Mouse (Mus musculus) embryonic facial prominence, embryonic 11.5 days (tissue): ENCODE results near the gene Zfp57. TPM values are rescaled to one million over a fixed set of nuclear protein-coding genes. Genes with fewer than 3 reads are reported as not detected.
A peak's percentile ranks its signal among the peaks of the same experiment; 100 is the strongest.

Experiments used
- ATAC-seq: fragments of 200-750 bp; cut with Nextera tagmentation; replicated peaks from 2 replicates; pipeline ENCODE4 v1.8.0; 2017; ENCODE audit warnings: low read depth; ENCODE audit not compliant: insufficient number of reproducible peaks, low FRiP score, low TSS enrichment
- DNase-seq: peaks from one replicate; pipeline ENCODE4 v3.0.0-alpha.2; 2015; ENCODE audit warnings: low spot score
- H3K27ac ChIP-seq: fragments of 300-500 bp; sonication (generic); replicated peaks from 2 replicates; pipeline ENCODE4 v1.5.1; 2014; ENCODE audit warnings: mild to moderate bottlenecking, low read depth, low read length, control low read depth
- H3K27me3 ChIP-seq: fragments of 300-500 bp; sonication (generic); 2 replicates; pipeline ENCODE4 v1.6.1; 2014; ENCODE audit warnings: mild to moderate bottlenecking, low read length, moderate library complexity, mixed read lengths; ENCODE audit not compliant: control insufficient read depth, insufficient read depth
- H3K36me3 ChIP-seq: fragments of 300-500 bp; sonication (generic); replicated peaks from 2 replicates; pipeline ENCODE4 v1.6.1; 2014; ENCODE audit warnings: low read depth, mild to moderate bottlenecking, low read length, moderate library complexity, mixed read lengths; ENCODE audit not compliant: control insufficient read depth, insufficient read depth
- H3K4me1 ChIP-seq: fragments of 300-500 bp; sonication (generic); 2 replicates; pipeline ENCODE4 v1.6.1; 2014; ENCODE audit warnings: low read length, mixed read lengths; ENCODE audit not compliant: control insufficient read depth, insufficient read depth
- H3K4me2 ChIP-seq: fragments of 300-500 bp; sonication (generic); 2 replicates; pipeline ENCODE4 v1.6.1; 2014; ENCODE audit warnings: low read depth, mild to moderate bottlenecking, control low read depth, low read length, moderate library complexity
- H3K4me3 ChIP-seq: fragments of 300-500 bp; sonication (generic); 2 replicates; pipeline ENCODE4 v1.5.1; 2014; ENCODE audit warnings: low read depth, low read length, control low read depth
- H3K9ac ChIP-seq: fragments of 300-500 bp; sonication (generic); replicated peaks from 2 replicates; pipeline ENCODE4 v1.6.1; 2014; ENCODE audit warnings: mild to moderate bottlenecking, control low read depth, low read length
- H3K9me3 ChIP-seq: fragments of 300-500 bp; sonication (generic); replicated peaks from 2 replicates; pipeline ENCODE4 v1.6.1; 2016; ENCODE audit warnings: mild to moderate bottlenecking, low read length, inconsistent platforms, mixed read lengths; ENCODE audit not compliant: control insufficient read depth
- WGBS: fragments of 180-500 bp; shearing (Covaris S2); extraction: QIAGEN DNeasy Blood & Tissue Kit; methylation state at CpG from one replicate; pipeline ENCODE4 v1.1.7; 2014; 5-methylcytosine and 5-hydroxymethylcytosine counted together
- polyA plus RNA-seq: library from polyadenylated mRNA; unstranded; fragments of >200 nt; fragmentation: Nextera tagmentation; extraction: Ambion mirVana; gene quantifications from 2 replicates; pipeline ENCODE4 v1.2.1, GENCODE M21; 2014

The Zfp57 gene
- polyA plus RNA-seq, 1 experiment from 2014 or later, result 110 TPM

DNA sequence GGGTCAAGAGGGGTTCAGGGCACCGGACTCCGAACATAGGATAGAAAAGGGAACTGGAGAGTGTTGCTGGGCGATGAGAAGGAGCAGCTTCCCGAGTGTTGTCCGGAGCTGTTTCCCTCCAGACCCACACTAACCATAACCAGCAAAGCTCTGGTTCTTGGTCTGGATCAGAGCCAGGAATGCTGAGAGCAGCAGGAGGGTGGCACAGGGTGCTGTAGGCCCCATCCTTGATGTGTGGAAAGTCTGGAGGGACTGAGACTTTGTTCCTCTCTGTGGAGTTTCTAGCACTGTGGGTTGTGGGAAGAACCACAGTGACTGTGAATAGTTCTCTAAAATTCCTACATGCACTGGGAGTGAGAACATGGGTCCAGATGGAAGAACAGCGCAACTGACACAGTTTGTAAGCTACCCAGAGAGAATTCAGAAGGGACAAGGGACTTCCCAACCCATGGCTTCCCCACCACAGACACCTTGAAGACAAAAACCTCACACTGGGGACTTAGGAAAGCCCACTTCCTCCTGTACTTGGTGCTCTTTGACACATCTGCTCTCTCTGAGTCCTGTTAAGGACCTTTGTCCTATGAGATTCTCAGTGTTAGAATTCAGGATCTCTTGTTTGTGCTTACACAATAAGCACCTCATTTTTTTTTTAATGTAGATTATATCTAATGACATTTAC is 29.7 kb upstream of the Zfp57 start:
- ATAC-seq, result no peak
- no peak overlapping the region for H3K4me3 ChIP-seq
- DNase-seq, result no peak
- H3K27me3 ChIP-seq, result no peaks in the 10 kb centered on the region
- no peak overlapping the region for H3K27ac ChIP-seq
- no peaks in the 10 kb centered on the region for H3K4me1 ChIP-seq
- 84% methylated on average over 6 of the region's 6 CpGs for WGBS
- no peaks in the 10 kb centered on the region for H3K36me3 ChIP-seq
- no peak overlapping the region for H3K4me2 ChIP-seq
- no peak overlapping the region for H3K9ac ChIP-seq
- H3K9me3 ChIP-seq, result no peaks in the 10 kb centered on the region

GRCm38 (mm10) chr17:36972791-36973190 is 28.2 kb upstream of the Zfp57 start:
- 83% methylated on average over 3 of the region's 3 CpGs for WGBS
- no peaks in the 10 kb centered on the region for H3K4me1 ChIP-seq
- ATAC-seq (no peak), DNase-seq (no peak)
- no peaks in the 10 kb centered on the region for H3K9me3 ChIP-seq
- no peak overlapping the region for H3K9ac ChIP-seq
- H3K4me3 ChIP-seq, result no peak overlapping the region
- no peak overlapping the region for H3K4me2 ChIP-seq
- no peaks in the 10 kb centered on the region for H3K27me3 ChIP-seq
- H3K27ac ChIP-seq, result no peak overlapping the region
- H3K36me3 ChIP-seq, result no peaks in the 10 kb centered on the region

DNA sequence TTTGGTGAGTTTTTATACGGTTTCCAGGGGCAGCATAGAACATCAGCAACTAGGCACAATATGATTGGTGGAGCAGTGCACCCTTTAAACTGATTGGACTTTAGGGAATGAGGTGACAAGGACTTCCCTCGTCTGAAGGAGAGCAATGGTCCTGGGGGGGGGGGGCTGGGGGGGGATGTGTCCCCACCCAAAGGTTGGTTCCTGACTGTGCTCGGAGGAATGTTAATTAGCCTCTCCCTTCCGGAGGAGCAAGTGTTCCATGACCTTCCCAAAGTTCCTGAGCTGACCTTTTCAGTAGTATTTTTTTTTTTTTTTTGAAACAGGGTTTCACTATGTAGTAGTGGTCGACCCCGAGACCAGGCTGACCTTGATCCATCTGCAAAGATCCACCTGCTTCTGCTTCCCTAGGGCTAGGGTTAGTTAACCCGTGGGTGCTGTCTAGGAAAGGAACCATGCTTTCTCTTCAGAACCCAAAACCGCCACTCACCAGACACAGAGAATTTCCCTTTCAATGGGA is 27.6 kb upstream of the Zfp57 start:
- 61% methylated on average over 8 of the region's 8 CpGs for WGBS

GRCm38 (mm10) chr17:36981221-36981813 is 19.6 kb upstream of the Zfp57 start, which contains the start of gene 2410137M14Rik:
Gene 2410137M14Rik (minus strand): TSS chr17:36981237.
- no peak for DNase-seq
- WGBS, result 13% methylated on average over 18 of the region's 18 CpGs
- H3K4me3 ChIP-seq, result no peak within 1 kb of the TSS
- H3K9me3 ChIP-seq, result no peaks in the 10 kb centered on the region
- ATAC-seq, result no peak
- H3K27me3 ChIP-seq, result no peaks in the 10 kb centered on the region
- H3K4me1 ChIP-seq, result no peaks in the 10 kb centered on the region
- no peaks in the 10 kb centered on the region for H3K36me3 ChIP-seq
- peak within 1 kb of the TSS; percentile 27; the same call in 1 of the 2 replicates for H3K4me2 ChIP-seq
- no peak within 1 kb of the TSS for H3K9ac ChIP-seq
- H3K27ac ChIP-seq, result no peak within 1 kb of the TSS

More for the DNA sequence above, 27.6 kb upstream of the Zfp57 start:
- ATAC-seq (no peak), DNase-seq (no peak)
- H3K27ac ChIP-seq, result no peak overlapping the region
- no peak overlapping the region for H3K4me2 ChIP-seq
- no peaks in the 10 kb centered on the region for H3K4me1 ChIP-seq
- H3K4me3 ChIP-seq, result no peak overlapping the region
- no peaks in the 10 kb centered on the region for H3K9me3 ChIP-seq
- no peak overlapping the region for H3K9ac ChIP-seq
- H3K27me3 ChIP-seq, result no peaks in the 10 kb centered on the region
- no peaks in the 10 kb centered on the region for H3K36me3 ChIP-seq

- H3K27ac ChIP-seq, result no peak overlapping the region
- H3K9me3 ChIP-seq, result no peaks in the 10 kb centered on the region
- no peak overlapping the region; the same call in 1 of the 2 replicates for H3K4me2 ChIP-seq
These were observed 19.1 kb upstream of the Zfp57 start for GRCm38 (mm10) chr17:36981845-36982244.

DNA sequence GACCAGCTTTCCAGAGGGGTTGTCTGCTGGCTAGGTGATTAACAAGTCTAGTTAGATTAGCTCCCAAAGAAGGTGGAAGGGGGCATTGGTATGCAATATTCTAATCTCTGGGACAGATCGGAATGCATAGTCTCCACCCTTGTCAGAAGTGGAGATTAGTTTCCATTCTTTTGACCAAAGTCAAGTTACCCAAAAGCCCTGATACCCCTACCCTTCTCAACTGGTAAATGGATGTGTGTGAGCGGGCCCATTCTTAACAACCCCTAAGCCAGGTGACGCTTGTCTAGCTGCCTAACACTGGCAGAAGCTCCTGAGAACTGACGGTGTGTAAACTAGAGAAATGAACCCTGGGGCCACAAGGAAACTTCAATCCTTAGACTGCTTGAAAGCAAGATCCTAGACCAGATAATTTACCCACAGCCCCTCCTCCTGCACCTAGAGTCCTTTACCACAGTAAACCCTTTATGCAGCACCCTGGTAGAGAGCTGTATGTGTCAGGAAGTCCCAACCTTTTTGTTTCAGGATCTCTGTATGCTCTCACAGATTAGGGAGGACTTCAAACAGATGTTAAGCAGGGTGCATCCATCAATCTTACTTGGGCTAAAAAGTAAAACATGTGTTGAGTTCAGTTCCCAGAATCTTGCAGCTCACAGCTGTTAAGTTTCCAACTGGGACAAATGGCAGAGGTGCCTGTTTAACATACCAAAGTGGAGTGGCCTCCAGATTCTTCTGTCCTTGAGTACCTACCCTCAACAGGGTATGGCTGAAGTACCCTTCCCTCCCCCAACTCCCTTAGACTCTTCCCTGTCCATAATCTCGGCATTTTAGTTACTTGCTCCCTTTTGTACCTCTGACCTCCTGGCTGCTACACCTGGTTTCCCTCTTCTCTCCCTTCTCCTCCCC is 18.5 kb upstream of the Zfp57 start:
- no peak overlapping the region for H3K4me3 ChIP-seq
- no peaks in the 10 kb centered on the region for H3K4me1 ChIP-seq
- H3K9me3 ChIP-seq, result no peaks in the 10 kb centered on the region
- no peak overlapping the region for H3K27ac ChIP-seq
- H3K4me2 ChIP-seq, result no peak overlapping the region
- ATAC-seq (no peak), DNase-seq (no peak)
- 28% methylated on average over 5 of the region's 5 CpGs for WGBS
- no peaks in the 10 kb centered on the region for H3K36me3 ChIP-seq
- no peak overlapping the region for H3K9ac ChIP-seq
- H3K27me3 ChIP-seq, result no peaks in the 10 kb centered on the region

More at GRCm38 (mm10) chr17:36981845-36982244, 19.1 kb upstream of the Zfp57 start:
- Histone ChIP-seq H3K4me3 (no peak overlapping the region), H3K9ac (no peak overlapping the region), H3K27me3 (no peaks in the 10 kb centered on the region), H3K36me3 (no peaks in the 10 kb centered on the region), H3K4me1 (no peaks in the 10 kb centered on the region)
- DNase-seq (no peak), ATAC-seq (no peak)
- WGBS, result 6% methylated on average over 4 of the region's 4 CpGs

GRCm38 (mm10) chr17:36988475-36988874 is 12.5 kb upstream of the Zfp57 start:
- peaks cover 9% of the 10 kb centered on the region for H3K27me3 ChIP-seq
- no peak for DNase-seq
- H3K9ac ChIP-seq, result no peak overlapping the region
- H3K4me3 ChIP-seq, result no peak overlapping the region
- no peak overlapping the region for H3K27ac ChIP-seq
- no peak overlapping the region for H3K4me2 ChIP-seq
- no peaks in the 10 kb centered on the region for H3K36me3 ChIP-seq
- ATAC-seq, result no peak
- 5% methylated on average over 24 of the region's 24 CpGs for WGBS
- H3K9me3 ChIP-seq, result no peaks in the 10 kb centered on the region
- H3K4me1 ChIP-seq, result no peaks in the 10 kb centered on the region
